Mouse (Mus musculus) forebrain, embryonic 16.5 days (tissue): Measurements from ENCODE around the gene Ran. TPM values are rescaled to one million over a fixed set of nuclear protein-coding genes. Genes with fewer than 3 reads are reported as not detected.
A peak's percentile ranks its signal among the peaks of the same experiment; 100 is the strongest.

Experiments
- ATAC-seq: fragments of 200-750 bp; cut with Nextera tagmentation; 2 replicates; pipeline ENCODE4 v1.8.0; 2017; ENCODE audit warnings: mild to moderate bottlenecking, moderate library complexity
- H3K27ac ChIP-seq: fragments of 300-500 bp; sonication (generic); 2 replicates; pipeline ENCODE4 v1.5.1; 2014; ENCODE audit warnings: low read length, control low read depth
- H3K27me3 ChIP-seq: fragments of 300-500 bp; sonication (generic); replicated peaks from 2 replicates; pipeline ENCODE4 v1.6.1; 2014; ENCODE audit warnings: low read length; ENCODE audit not compliant: control insufficient read depth, insufficient read depth
- H3K36me3 ChIP-seq: fragments of 300-500 bp; sonication (generic); 2 replicates; pipeline ENCODE4 v1.6.1; 2014; ENCODE audit not compliant: control insufficient read depth, insufficient read depth
- H3K4me1 ChIP-seq: fragments of 300-500 bp; sonication (generic); replicated peaks from 2 replicates; pipeline ENCODE4 v1.6.1; 2014; ENCODE audit warnings: low read length; ENCODE audit not compliant: control insufficient read depth, insufficient read depth
- H3K4me2 ChIP-seq: fragments of 300-500 bp; sonication (generic); 2 replicates; pipeline ENCODE4 v1.6.1; 2014; ENCODE audit warnings: mild to moderate bottlenecking, low read length, control low read depth
- H3K4me3 ChIP-seq: fragments of 300-500 bp; sonication (generic); replicated peaks from 2 replicates; pipeline ENCODE4 v1.5.1; 2014; ENCODE audit warnings: mild to moderate bottlenecking, low read length, control low read depth
- H3K9ac ChIP-seq: fragments of 300-500 bp; sonication (generic); replicated peaks from 2 replicates; pipeline ENCODE4 v1.6.1; 2014; ENCODE audit warnings: low read depth, low read length, control low read depth
- H3K9me3 ChIP-seq: fragments of 300-500 bp; sonication (generic); 2 replicates; pipeline ENCODE4 v1.6.1; 2016; ENCODE audit warnings: low read length; ENCODE audit not compliant: control insufficient read depth
- WGBS: fragments of 180-500 bp; shearing (Covaris S2); extraction: QIAGEN DNeasy Blood & Tissue Kit; methylation state at CpG from one replicate; pipeline ENCODE4 v1.1.7; 2014; 5-methylcytosine and 5-hydroxymethylcytosine counted together
- polyA plus RNA-seq: library from polyadenylated mRNA; unstranded; fragments of >200 nt; fragmentation: Nextera tagmentation; extraction: Ambion mirVana; gene quantifications from 2 replicates; pipeline ENCODE4 v1.2.1, GENCODE M21; 2015

The Ran gene
- polyA plus RNA-seq, 1 experiment from 2014 or later = 436 TPM

- H3K36me3 ChIP-seq = no peaks in the 10 kb centered on the region
- H3K4me2 ChIP-seq = peak within 1 kb of the TSS; percentile 77
- H3K27ac ChIP-seq = peak within 1 kb of the TSS; percentile 26; the same call in 1 of the 2 replicates
- no peaks in the 10 kb centered on the region for H3K27me3 ChIP-seq
- H3K4me3 ChIP-seq = peak within 1 kb of the TSS; percentile 53
- ATAC-seq = peak; percentile 93
- under 1% methylated on average over 33 of the region's 39 CpGs for WGBS
- no peaks in the 10 kb centered on the region for H3K9me3 ChIP-seq
- H3K4me1 ChIP-seq = peaks cover 12% of the 10 kb centered on the region
- H3K9ac ChIP-seq = peak within 1 kb of the TSS; percentile 66
These were observed 11.4 kb upstream of the Ran start, which contains the start of gene Stx2 for GRCm38 (mm10) chr5:129008412-129008826. Gene Stx2, minus strand, starts transcription at chr5:129008574.

DNA sequence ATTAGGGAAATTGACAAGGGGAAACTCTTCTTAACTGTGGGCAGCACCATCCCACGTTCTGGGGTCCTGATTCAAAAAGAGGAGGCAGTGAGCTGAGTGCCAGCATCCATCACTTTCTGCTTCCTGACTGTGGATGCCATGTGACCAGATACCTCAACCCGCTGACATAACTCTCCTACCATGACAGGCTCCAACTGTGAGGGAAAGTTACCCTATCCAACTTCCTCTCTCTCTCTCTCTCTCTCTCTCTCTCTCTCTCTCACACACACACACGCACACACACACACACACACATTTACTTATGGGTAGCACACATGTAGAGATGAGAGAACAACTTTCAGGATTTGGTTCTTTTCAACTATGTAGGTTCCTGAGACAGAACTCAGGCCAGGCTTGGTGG lies 10.3 kb upstream of the Ran start:
- peaks cover 12% of the 10 kb centered on the region for H3K4me1 ChIP-seq
- H3K9me3 ChIP-seq = no peaks in the 10 kb centered on the region
- 80% methylated on average over 3 of the region's 3 CpGs for WGBS
- no peak overlapping the region for H3K9ac ChIP-seq
- H3K4me3 ChIP-seq = no peak overlapping the region
- ATAC-seq = no peak
- no peaks in the 10 kb centered on the region for H3K36me3 ChIP-seq
- H3K27ac ChIP-seq = no peak overlapping the region
- no peaks in the 10 kb centered on the region for H3K27me3 ChIP-seq
- no peak overlapping the region for H3K4me2 ChIP-seq

DNA sequence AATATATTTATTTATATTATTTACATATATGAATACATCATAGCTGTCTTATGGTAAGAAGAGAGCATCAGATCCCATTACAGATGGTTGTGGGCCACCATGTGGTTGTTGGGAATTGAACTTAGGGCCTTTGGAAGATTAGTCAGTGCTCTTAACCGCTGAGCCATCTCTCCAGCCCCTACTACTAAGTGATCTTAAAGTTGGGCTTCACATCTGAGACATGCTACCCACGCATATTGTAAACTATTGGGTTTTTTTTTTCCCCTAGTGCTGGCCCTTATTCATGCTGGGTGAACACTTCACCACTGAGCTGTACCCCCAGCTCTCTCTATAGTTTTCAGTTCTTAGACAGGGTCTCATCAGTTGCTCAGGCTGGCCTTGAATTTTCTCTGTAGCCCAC lies 8.9 kb upstream of the Ran start:
- Histone ChIP-seq H3K4me3 (no peak overlapping the region), H3K4me2 (no peak overlapping the region), H3K9me3 (no peaks in the 10 kb centered on the region), H3K9ac (no peak overlapping the region), H3K27ac (no peak overlapping the region), H3K27me3 (no peaks in the 10 kb centered on the region), H3K36me3 (no peaks in the 10 kb centered on the region), H3K4me1 (peaks cover 12% of the 10 kb centered on the region)
- WGBS = 88% methylated on average over 2 of the region's 2 CpGs
- ATAC-seq = no peak

GRCm38 (mm10) chr5:129015020-129015419 lies 4.8 kb upstream of the Ran start:
- no peak for ATAC-seq

DNA sequence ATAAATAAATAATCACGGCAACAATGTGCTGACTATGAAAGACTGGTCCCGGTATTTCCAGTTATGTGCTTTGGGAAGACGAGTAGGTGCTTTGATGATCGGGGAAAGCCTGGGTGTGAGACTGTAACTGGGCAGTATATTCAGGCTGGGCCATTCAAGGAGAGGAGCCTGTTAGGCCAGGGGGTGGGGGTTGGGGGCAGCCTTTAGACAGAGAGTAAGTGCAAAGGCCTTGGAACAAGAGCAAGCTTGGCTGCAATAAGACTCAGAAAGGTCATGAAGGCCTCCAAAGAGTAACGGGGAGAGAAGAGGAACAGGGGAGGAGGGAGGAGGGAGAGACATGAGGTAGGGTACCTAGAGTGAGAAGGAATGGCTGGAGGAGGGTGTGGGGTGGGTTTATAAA lies 4.3 kb upstream of the Ran start:
- H3K27me3 ChIP-seq = no peaks in the 10 kb centered on the region
- H3K4me2 ChIP-seq = no peak overlapping the region
- H3K27ac ChIP-seq = no peak overlapping the region
- no peak for ATAC-seq
- no peaks in the 10 kb centered on the region for H3K36me3 ChIP-seq
- no peaks in the 10 kb centered on the region for H3K9me3 ChIP-seq
- no peak overlapping the region for H3K9ac ChIP-seq
- WGBS = 88% methylated on average over 5 of the region's 5 CpGs
- H3K4me3 ChIP-seq = no peak overlapping the region
- H3K4me1 ChIP-seq = peaks cover 4% of the 10 kb centered on the region

More at GRCm38 (mm10) chr5:129015020-129015419, 4.8 kb upstream of the Ran start:
- no peaks in the 10 kb centered on the region for H3K27me3 ChIP-seq
- peaks cover 4% of the 10 kb centered on the region for H3K4me1 ChIP-seq
- no peaks in the 10 kb centered on the region for H3K9me3 ChIP-seq
- no peaks in the 10 kb centered on the region for H3K36me3 ChIP-seq
- WGBS = 74% methylated on average over 3 of the region's 3 CpGs
- H3K4me2 ChIP-seq = no peak overlapping the region
- no peak overlapping the region for H3K4me3 ChIP-seq
- no peak overlapping the region for H3K9ac ChIP-seq
- no peak overlapping the region for H3K27ac ChIP-seq

DNA sequence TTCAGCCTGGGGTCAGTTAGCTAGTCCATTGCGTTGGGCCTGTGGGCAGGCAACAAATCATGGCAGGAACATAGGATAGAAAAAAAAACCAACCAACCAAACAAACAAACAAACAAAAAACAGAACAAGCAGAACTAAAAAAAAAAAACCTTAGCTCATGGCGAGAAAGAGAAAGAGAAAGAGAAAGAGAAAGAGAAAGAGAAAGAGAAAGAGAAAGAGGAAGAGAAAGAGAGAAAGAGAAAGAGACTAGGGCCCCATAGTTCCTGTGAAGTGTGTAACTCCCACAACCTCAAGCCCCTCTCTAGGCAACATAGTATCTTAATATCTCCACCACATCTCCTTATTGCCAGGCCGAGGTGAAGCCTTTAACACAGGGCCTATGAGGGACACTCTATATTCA lies 3.5 kb upstream of the Ran start:
- Histone ChIP-seq H3K27ac (no peak overlapping the region), H3K4me1 (peaks cover 5% of the 10 kb centered on the region), H3K27me3 (no peaks in the 10 kb centered on the region), H3K4me3 (no peak overlapping the region), H3K36me3 (no peaks in the 10 kb centered on the region), H3K9ac (no peak overlapping the region), H3K9me3 (no peaks in the 10 kb centered on the region), H3K4me2 (no peak overlapping the region)
- ATAC-seq = no peak
- WGBS = 91% methylated on average over 3 of the region's 3 CpGs

DNA sequence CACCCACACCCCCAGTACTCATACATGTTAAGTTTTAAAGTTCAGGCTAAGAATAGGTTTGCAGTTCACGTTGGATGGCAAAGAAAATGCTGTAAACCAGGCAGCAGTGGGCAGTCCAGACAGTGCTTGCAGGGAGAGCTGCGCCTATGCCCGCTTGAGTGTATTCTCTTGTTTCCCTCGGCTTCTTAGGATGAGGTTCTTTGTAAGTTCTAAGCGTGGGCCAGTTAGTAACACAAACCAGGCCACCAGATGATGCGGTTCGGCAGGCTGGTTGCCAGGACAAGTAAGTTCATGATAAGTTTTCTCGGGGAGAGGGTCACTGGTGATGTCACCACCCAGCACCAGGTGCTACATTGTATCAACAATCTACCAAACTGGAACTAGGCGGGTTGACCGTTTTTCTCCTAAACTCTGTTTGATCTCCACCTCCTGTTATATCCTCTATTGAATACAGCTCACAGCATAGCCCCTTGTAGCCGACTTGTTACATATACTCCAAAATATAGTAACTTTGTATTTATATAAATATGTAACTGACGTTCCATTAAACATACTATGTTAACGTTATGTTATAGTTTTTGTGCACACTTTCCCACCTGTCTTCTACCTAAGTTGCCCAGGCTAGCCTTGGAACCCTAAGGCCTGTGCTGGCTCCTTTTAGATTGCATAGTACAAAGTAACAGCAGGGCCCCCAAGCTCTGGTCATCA lies 933 bp upstream of the Ran start:
- H3K36me3 ChIP-seq = no peaks in the 10 kb centered on the region; the same call in 1 of the 2 replicates
- peak overlapping the region; percentile 95 for H3K27ac ChIP-seq
- H3K4me2 ChIP-seq = peak overlapping the region; percentile 62
- no peaks in the 10 kb centered on the region for H3K9me3 ChIP-seq
- H3K27me3 ChIP-seq = no peaks in the 10 kb centered on the region
- H3K4me1 ChIP-seq = peaks cover 16% of the 10 kb centered on the region
- WGBS = 89% methylated on average over 13 of the region's 13 CpGs
- ATAC-seq = no peak
- H3K9ac ChIP-seq = peak overlapping the region; percentile 70
- H3K4me3 ChIP-seq = peak overlapping the region; percentile 91

DNA sequence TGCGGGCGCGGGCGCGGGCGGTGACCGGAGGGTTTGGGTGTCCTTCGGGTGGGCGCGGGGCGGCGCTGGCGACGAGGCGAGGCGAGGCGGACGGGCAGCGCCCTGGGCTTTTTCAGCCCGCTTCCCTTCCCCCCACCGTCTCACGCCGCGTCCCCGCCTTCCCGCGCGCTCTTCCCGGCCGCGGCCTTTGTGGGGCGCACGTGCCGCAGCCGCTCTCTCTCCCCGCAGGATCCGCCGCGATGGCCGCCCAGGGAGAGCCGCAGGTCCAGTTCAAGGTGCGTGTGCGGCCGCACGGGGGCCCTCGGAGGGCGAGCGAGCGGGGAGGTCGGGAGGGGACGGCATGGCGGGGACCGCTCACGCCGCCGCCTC lies 415 bp downstream of the Ran start:
- WGBS = under 1% methylated on average over 51 of the region's 56 CpGs
- H3K9me3 ChIP-seq = no peaks in the 10 kb centered on the region
- peak overlapping the region; percentile 91 for H3K4me3 ChIP-seq
- H3K9ac ChIP-seq = peak overlapping the region; percentile 92
- H3K27me3 ChIP-seq = no peaks in the 10 kb centered on the region
- peaks cover 3% of the 10 kb centered on the region; the same call in 1 of the 2 replicates for H3K36me3 ChIP-seq
- peak; percentile 79 for ATAC-seq
- peak overlapping the region; percentile 97 for H3K27ac ChIP-seq
- H3K4me1 ChIP-seq = peaks cover 16% of the 10 kb centered on the region
- H3K4me2 ChIP-seq = peak overlapping the region; percentile 92

- Histone ChIP-seq H3K27ac (peak overlapping the region; percentile 97), H3K4me2 (peak overlapping the region; percentile 92), H3K4me3 (peak overlapping the region; percentile 91), H3K27me3 (no peaks in the 10 kb centered on the region), H3K4me1 (peaks cover 16% of the 10 kb centered on the region), H3K9me3 (no peaks in the 10 kb centered on the region), H3K36me3 (peaks cover 3% of the 10 kb centered on the region), H3K9ac (peak overlapping the region; percentile 92)
- peak; percentile 6; the same call in 1 of the 2 replicates for ATAC-seq
- WGBS = 7% methylated on average over 28 of the region's 28 CpGs
These were observed 862 bp downstream of the Ran start for GRCm38 (mm10) chr5:129020731-129021130.
